Mouse (Mus musculus) left cerebral cortex, postnatal 25 days (tissue): ENCODE data around the gene Dpyd. TPM values are rescaled to one million over a fixed set of nuclear protein-coding genes. Genes with fewer than 3 reads are reported as not detected.

Experiments used
- DNase-seq, 2 experiments: peaks; one replicate each; pipeline ENCODE4 v3.0.0; 2022; ENCODE audit warnings: low spot score in 2 of 2, mixed read lengths in 1 of 2
- intact Hi-C: fragments of 180-260 bp; cut with DNase I; formaldehyde crosslinking; loops from one replicate; pipeline ENCODE4 v1.15.1; 2025
- total RNA-seq, 2 experiments: library from RNA; stranded (reverse); gene quantifications; 2 replicates each; pipeline ENCODE4 v1.2.3; 2021

Gene Dpyd
- total RNA-seq, 2 experiments from 2014 or later = 9.3 to 13.7 TPM

GRCm38 (mm10) chr3:118674121-118674745 lies 112.3 kb downstream of the Dpyd start:
- intact Hi-C loops = no loop called here
- DNase-seq = peak; percentile 24 to 27

GRCm38 (mm10) chr3:118675441-118675840 lies 113.5 kb downstream of the Dpyd start:
- DNase-seq = no peak
- intact Hi-C loops = loop anchor here (5.0 kb wide), 1 partner anchor 243 kb away; no protein-coding TSS in a partner anchor

- intact Hi-C loops = loop anchor here (5.0 kb wide), 1 partner anchor 244 kb away; no protein-coding TSS in a partner anchor
- DNase-seq = no peak
These were observed 114.3 kb downstream of the Dpyd start for GRCm38 (mm10) chr3:118676052-118676777.

- intact Hi-C loops = no loop called here
- peak in 1 of 2 experiments; percentile 2 for DNase-seq
These were observed 118.9 kb downstream of the Dpyd start for GRCm38 (mm10) chr3:118680803-118681202.

GRCm38 (mm10) chr3:118750269-118750668 lies 188.3 kb downstream of the Dpyd start:
- peak in 1 of 2 experiments; percentile 40 for DNase-seq
- intact Hi-C loops = no loop called here

- intact Hi-C loops = no loop called here
- no peak for DNase-seq
These were observed 191.7 kb downstream of the Dpyd start for GRCm38 (mm10) chr3:118753623-118754022.

- intact Hi-C loops = no loop called here
- no peak for DNase-seq
These were observed 194.2 kb downstream of the Dpyd start for GRCm38 (mm10) chr3:118756099-118756498.

- DNase-seq = no peak
- intact Hi-C loops = no loop called here
These were observed 251.0 kb downstream of the Dpyd start for GRCm38 (mm10) chr3:118812885-118813284.

- DNase-seq = no peak
- intact Hi-C loops = no loop called here
These were observed 288.9 kb downstream of the Dpyd start for GRCm38 (mm10) chr3:118850613-118851527.

- intact Hi-C loops = no loop called here
- no peak for DNase-seq
These were observed 290.8 kb downstream of the Dpyd start for GRCm38 (mm10) chr3:118852711-118853110.

GRCm38 (mm10) chr3:118855411-118855810 lies 293.5 kb downstream of the Dpyd start:
- intact Hi-C loops = no loop called here
- no peak for DNase-seq

GRCm38 (mm10) chr3:118869113-118870107 lies 307.5 kb downstream of the Dpyd start:
- peak in 1 of 2 experiments; percentile 4 for DNase-seq
- intact Hi-C loops = no loop called here

GRCm38 (mm10) chr3:118875871-118876270 lies 313.9 kb downstream of the Dpyd start:
- intact Hi-C loops = no loop called here
- DNase-seq = no peak

GRCm38 (mm10) chr3:118899036-118899435 lies 337.1 kb downstream of the Dpyd start:
- intact Hi-C loops = no loop called here
- no peak for DNase-seq

GRCm38 (mm10) chr3:118991312-118991711 lies 429.4 kb downstream of the Dpyd start:
- no peak for DNase-seq
- intact Hi-C loops = no loop called here

- DNase-seq = no peak
These were observed 429.9 kb downstream of the Dpyd start for GRCm38 (mm10) chr3:118991793-118992192.

GRCm38 (mm10) chr3:119021255-119021654 lies 459.3 kb downstream of the Dpyd start:
- intact Hi-C loops = no loop called here
- no peak for DNase-seq

More at GRCm38 (mm10) chr3:118991793-118992192, 429.9 kb downstream of the Dpyd start:
- intact Hi-C loops = no loop called here

GRCm38 (mm10) chr3:119042611-119043010 lies 480.7 kb downstream of the Dpyd start:
- no peak for DNase-seq
- intact Hi-C loops = no loop called here

GRCm38 (mm10) chr3:119056144-119056543 lies 494.2 kb downstream of the Dpyd start:
- no peak for DNase-seq
- intact Hi-C loops = no loop called here
